Mouse (Mus musculus): ENCODE measurements around the gene Dusp16. TPM values are rescaled to one million over a fixed set of nuclear protein-coding genes. Genes with fewer than 3 reads are reported as not detected.

The Dusp16 gene
- polyA plus RNA-seq, 1 experiment, result 12.7 TPM

- no peaks in the 10 kb centered on the region for H3K27me3 ChIP-seq (ENCODE audit: control insufficient read depth, insufficient read depth, low read length)
- H3K4me1 ChIP-seq (replicated peaks; ENCODE audit: control insufficient read depth, insufficient read depth, low read length), result no peaks in the 10 kb centered on the region
- WGBS, result 100% methylated on average over 1 of the region's 1 CpGs
- H3K4me3 ChIP-seq (ENCODE audit: control insufficient read depth, insufficient read depth, low read length), result no peak overlapping the region
- H3K27ac ChIP-seq (ENCODE audit: control insufficient read depth, insufficient read depth, low read length), result no peak overlapping the region
- no peak for TF ChIP-seq CTCF (IDR thresholded peaks at IDR 0.05; ENCODE audit: borderline replicate concordance, control insufficient read depth, extremely low read depth, insufficient read depth, low read length, poor library complexity)
- no peak for TF ChIP-seq POLR2A (IDR thresholded peaks at IDR 0.05; ENCODE audit: control insufficient read depth, extremely low read depth, insufficient read depth, low read length, poor library complexity)
- 0 out of 2 replicates have a peak, but pooled peaks cover 5% of the 10 kb centered on the region for H3K36me3 ChIP-seq (ENCODE audit: control insufficient read depth, insufficient read depth, low read length)
- DNase-seq, result no peak
Measured at GRCm38 (mm10) chr6:134713897-134714296, 78.5 kb downstream of the Dusp16 start.

GRCm38 (mm10) chr6:134713321-134713720 lies 79.1 kb downstream of the Dusp16 start:
- no peaks in the 10 kb centered on the region for H3K27me3 ChIP-seq (ENCODE audit: control insufficient read depth, insufficient read depth, low read length)
- DNase-seq, result no peak
- H3K27ac ChIP-seq (ENCODE audit: control insufficient read depth, insufficient read depth, low read length), result no peak overlapping the region
- H3K4me1 ChIP-seq (replicated peaks; ENCODE audit: control insufficient read depth, insufficient read depth, low read length), result no peaks in the 10 kb centered on the region
- H3K36me3 ChIP-seq (ENCODE audit: control insufficient read depth, insufficient read depth, low read length), result 0 out of 2 replicates have a peak, but pooled peaks cover 5% of the 10 kb centered on the region
- TF ChIP-seq POLR2A (IDR thresholded peaks at IDR 0.05; ENCODE audit: control insufficient read depth, extremely low read depth, insufficient read depth, low read length, poor library complexity) (no peak), CTCF (IDR thresholded peaks at IDR 0.05; ENCODE audit: borderline replicate concordance, control insufficient read depth, extremely low read depth, insufficient read depth, low read length, poor library complexity) (no peak)
- no peak overlapping the region for H3K4me3 ChIP-seq (ENCODE audit: control insufficient read depth, insufficient read depth, low read length)
- 71% methylated on average over 3 of the region's 3 CpGs for WGBS

- DNase-seq, result no peak
- Histone ChIP-seq H3K36me3 (ENCODE audit: control insufficient read depth, insufficient read depth, low read length) (0 out of 2 replicates have a peak, but pooled peaks cover 5% of the 10 kb centered on the region), H3K27me3 (ENCODE audit: control insufficient read depth, insufficient read depth, low read length) (no peaks in the 10 kb centered on the region), H3K27ac (ENCODE audit: control insufficient read depth, insufficient read depth, low read length) (no peak overlapping the region), H3K4me3 (ENCODE audit: control insufficient read depth, insufficient read depth, low read length) (no peak overlapping the region), H3K4me1 (replicated peaks; ENCODE audit: control insufficient read depth, insufficient read depth, low read length) (no peaks in the 10 kb centered on the region)
- WGBS, result 97% methylated on average over 15 of the region's 15 CpGs
- TF ChIP-seq CTCF (IDR thresholded peaks at IDR 0.05; ENCODE audit: borderline replicate concordance, control insufficient read depth, extremely low read depth, insufficient read depth, low read length, poor library complexity) (no peak), POLR2A (IDR thresholded peaks at IDR 0.05; ENCODE audit: control insufficient read depth, extremely low read depth, insufficient read depth, low read length, poor library complexity) (no peak)
Measured at GRCm38 (mm10) chr6:134710020-134710419, 82.4 kb downstream of the Dusp16 start.

- no peak for DNase-seq
- Histone ChIP-seq H3K4me3 (ENCODE audit: control insufficient read depth, insufficient read depth, low read length) (no peak overlapping the region), H3K4me1 (replicated peaks; ENCODE audit: control insufficient read depth, insufficient read depth, low read length) (no peaks in the 10 kb centered on the region), H3K27ac (ENCODE audit: control insufficient read depth, insufficient read depth, low read length) (no peak overlapping the region), H3K36me3 (ENCODE audit: control insufficient read depth, insufficient read depth, low read length) (0 out of 2 replicates have a peak, but pooled peaks cover 5% of the 10 kb centered on the region), H3K27me3 (ENCODE audit: control insufficient read depth, insufficient read depth, low read length) (no peaks in the 10 kb centered on the region)
- TF ChIP-seq CTCF (IDR thresholded peaks at IDR 0.05; ENCODE audit: borderline replicate concordance, control insufficient read depth, extremely low read depth, insufficient read depth, low read length, poor library complexity), result no peak
- TF ChIP-seq POLR2A (IDR thresholded peaks at IDR 0.05; ENCODE audit: control insufficient read depth, extremely low read depth, insufficient read depth, low read length, poor library complexity), result no peak
- 71% methylated on average over 4 of the region's 4 CpGs for WGBS
Measured at GRCm38 (mm10) chr6:134706467-134706866, 86.0 kb downstream of the Dusp16 start.

- 95% methylated on average over 4 of the region's 4 CpGs for WGBS
- H3K27ac ChIP-seq (ENCODE audit: control insufficient read depth, insufficient read depth, low read length), result no peak overlapping the region
- H3K27me3 ChIP-seq (ENCODE audit: control insufficient read depth, insufficient read depth, low read length), result no peaks in the 10 kb centered on the region
- no peak for DNase-seq
- peaks cover 6% of the 10 kb centered on the region for H3K4me1 ChIP-seq (replicated peaks; ENCODE audit: control insufficient read depth, insufficient read depth, low read length)
- H3K4me3 ChIP-seq (ENCODE audit: control insufficient read depth, insufficient read depth, low read length), result no peak overlapping the region
- no peaks in the 10 kb centered on the region for H3K36me3 ChIP-seq (ENCODE audit: control insufficient read depth, insufficient read depth, low read length)
- TF ChIP-seq POLR2A (IDR thresholded peaks at IDR 0.05; ENCODE audit: control insufficient read depth, extremely low read depth, insufficient read depth, low read length, poor library complexity), result no peak
- TF ChIP-seq CTCF (IDR thresholded peaks at IDR 0.05; ENCODE audit: borderline replicate concordance, control insufficient read depth, extremely low read depth, insufficient read depth, low read length, poor library complexity), result no peak
Measured at GRCm38 (mm10) chr6:134703053-134703690, 89.3 kb downstream of the Dusp16 start.

- Histone ChIP-seq H3K4me1 (replicated peaks; ENCODE audit: control insufficient read depth, insufficient read depth, low read length) (peaks cover 6% of the 10 kb centered on the region), H3K27ac (ENCODE audit: control insufficient read depth, insufficient read depth, low read length) (no peak overlapping the region), H3K27me3 (ENCODE audit: control insufficient read depth, insufficient read depth, low read length) (no peaks in the 10 kb centered on the region), H3K4me3 (ENCODE audit: control insufficient read depth, insufficient read depth, low read length) (no peak overlapping the region), H3K36me3 (ENCODE audit: control insufficient read depth, insufficient read depth, low read length) (no peaks in the 10 kb centered on the region)
- DNase-seq, result no peak
- WGBS, result 97% methylated on average over 7 of the region's 7 CpGs
- no peak for TF ChIP-seq CTCF (IDR thresholded peaks at IDR 0.05; ENCODE audit: borderline replicate concordance, control insufficient read depth, extremely low read depth, insufficient read depth, low read length, poor library complexity)
- TF ChIP-seq POLR2A (IDR thresholded peaks at IDR 0.05; ENCODE audit: control insufficient read depth, extremely low read depth, insufficient read depth, low read length, poor library complexity), result no peak
Measured at GRCm38 (mm10) chr6:134702184-134702583, 90.2 kb downstream of the Dusp16 start.
